Mouse (Mus musculus) forebrain, postnatal 0 days (tissue): ENCODE measurements around the gene Sod3. TPM values are rescaled to one million over a fixed set of nuclear protein-coding genes. Genes with fewer than 3 reads are reported as not detected.

ENCODE experiments used
- ATAC-seq: fragments of 200-750 bp; cut with Nextera tagmentation; 2 replicates; pipeline ENCODE4 v1.8.0; 2017; ENCODE audit warnings: mild to moderate bottlenecking, moderate library complexity
- DNase-seq: peaks from one replicate; pipeline ENCODE4 v3.0.0-alpha.2; 2015
- H3K27ac ChIP-seq: fragments of 300-500 bp; sonication (generic); 2 replicates; pipeline ENCODE4 v1.5.1; 2014; ENCODE audit warnings: low read depth, mild to moderate bottlenecking, antibody characterized with exemption, low read length, moderate library complexity, mixed read lengths
- H3K27me3 ChIP-seq: fragments of 300-500 bp; sonication (generic); 2 replicates; pipeline ENCODE4 v1.6.1; 2014; ENCODE audit warnings: mild to moderate bottlenecking, low read length, mixed read lengths; ENCODE audit not compliant: insufficient read depth
- H3K36me3 ChIP-seq: fragments of 300-500 bp; sonication (generic); 2 replicates; pipeline ENCODE4 v1.6.1; 2014; ENCODE audit warnings: mild to moderate bottlenecking, moderate library complexity; ENCODE audit not compliant: insufficient read depth
- H3K4me1 ChIP-seq: fragments of 300-500 bp; sonication (generic); 2 replicates; pipeline ENCODE4 v1.6.1; 2014; ENCODE audit warnings: antibody characterized with exemption; ENCODE audit not compliant: insufficient read depth
- H3K4me2 ChIP-seq: fragments of 300-500 bp; sonication (generic); 2 replicates; pipeline ENCODE4 v1.6.1; 2014; ENCODE audit warnings: low read depth, mild to moderate bottlenecking, moderate library complexity
- H3K4me3 ChIP-seq: fragments of 300-500 bp; sonication (generic); 2 replicates; pipeline ENCODE4 v1.5.1; 2014; ENCODE audit warnings: low read depth, low read length, mixed read lengths
- H3K9ac ChIP-seq: fragments of 300-500 bp; sonication (generic); 2 replicates; pipeline ENCODE4 v1.6.1; 2014; ENCODE audit warnings: mild to moderate bottlenecking
- H3K9me3 ChIP-seq: fragments of 300-500 bp; sonication (generic); 2 replicates; pipeline ENCODE4 v1.6.1; 2016; ENCODE audit warnings: low read length
- CTCF ChIP-seq: sonication (generic); IDR thresholded peaks from 2 replicates; pipeline ENCODE4 v1.5.1; 2016; ENCODE audit warnings: antibody characterized with exemption, control low read depth, low read depth
- WGBS: fragments of 180-500 bp; shearing (Covaris S2); extraction: QIAGEN DNeasy Blood & Tissue Kit; methylation state at CpG from one replicate; pipeline ENCODE4 v1.1.7; 2014; 5-methylcytosine and 5-hydroxymethylcytosine counted together
- polyA plus RNA-seq: library from polyadenylated mRNA; unstranded; fragments of >200 nt; fragmentation: Nextera tagmentation; extraction: Ambion mirVana; gene quantifications from 2 replicates; pipeline ENCODE4 v1.2.1, GENCODE M21; 2015
- total RNA-seq: library from RNA; depleted of rRNA; stranded (reverse); fragments of >200 nt; gene quantifications from 2 replicates; pipeline ENCODE4 v1.2.3, GENCODE M21; 2014

Sod3 gene
- total and polyA plus RNA-seq, 2 experiments from 2014 or later, result 2.0 to 3.5 TPM

GRCm38 (mm10) chr5:52370901-52371300 is 7.3 kb downstream of the Sod3 start:
- TF ChIP-seq CTCF, result no peak
- no peaks in the 10 kb centered on the region for H3K27me3 ChIP-seq
- H3K36me3 ChIP-seq, result peaks cover 3% of the 10 kb centered on the region; the same call in 1 of the 2 replicates

GRCm38 (mm10) chr5:52375847-52376246 is 12.3 kb downstream of the Sod3 start:
- DNase-seq (no peak), ATAC-seq (no peak)
- TF ChIP-seq CTCF, result no peak
- Histone ChIP-seq H3K36me3 (peaks cover 9% of the 10 kb centered on the region; the same call in 1 of the 2 replicates), H3K9ac (no peak overlapping the region), H3K27ac (no peak overlapping the region), H3K9me3 (no peaks in the 10 kb centered on the region), H3K4me1 (no peaks in the 10 kb centered on the region), H3K4me2 (no peak overlapping the region), H3K4me3 (no peak overlapping the region), H3K27me3 (no peaks in the 10 kb centered on the region)
- 71% methylated on average over 9 of the region's 9 CpGs for WGBS

More at GRCm38 (mm10) chr5:52370901-52371300, 7.3 kb downstream of the Sod3 start:
- Histone ChIP-seq H3K9ac (no peak overlapping the region), H3K4me3 (no peak overlapping the region), H3K27ac (no peak overlapping the region), H3K4me1 (no peaks in the 10 kb centered on the region), H3K9me3 (no peaks in the 10 kb centered on the region), H3K4me2 (no peak overlapping the region)
- no peak for DNase-seq
- ATAC-seq, result no peak
- 86% methylated on average over 6 of the region's 6 CpGs for WGBS

- Histone ChIP-seq H3K9ac (no peak overlapping the region), H3K27me3 (no peaks in the 10 kb centered on the region), H3K4me3 (no peak overlapping the region), H3K27ac (no peak overlapping the region), H3K4me2 (no peak overlapping the region), H3K36me3 (no peaks in the 10 kb centered on the region), H3K9me3 (no peaks in the 10 kb centered on the region), H3K4me1 (no peaks in the 10 kb centered on the region)
- no peak for TF ChIP-seq CTCF
- ATAC-seq (no peak), DNase-seq (no peak)
- 82% methylated on average over 8 of the region's 8 CpGs for WGBS
Measured at GRCm38 (mm10) chr5:52382837-52383236, 19.2 kb downstream of the Sod3 start.

GRCm38 (mm10) chr5:52383748-52384147 is 20.2 kb downstream of the Sod3 start:
- Histone ChIP-seq H3K4me3 (no peak overlapping the region), H3K9me3 (no peaks in the 10 kb centered on the region), H3K27me3 (no peaks in the 10 kb centered on the region), H3K4me1 (no peaks in the 10 kb centered on the region), H3K4me2 (no peak overlapping the region), H3K27ac (no peak overlapping the region), H3K36me3 (no peaks in the 10 kb centered on the region), H3K9ac (no peak overlapping the region)
- ATAC-seq (no peak), DNase-seq (no peak)
- 96% methylated on average over 5 of the region's 5 CpGs for WGBS
- no peak for TF ChIP-seq CTCF

- no peaks in the 10 kb centered on the region for H3K4me1 ChIP-seq
- DNase-seq, result no peak
Measured at GRCm38 (mm10) chr5:52386016-52386415, 22.4 kb downstream of the Sod3 start.

GRCm38 (mm10) chr5:52388092-52388749 is 24.6 kb downstream of the Sod3 start:
- Histone ChIP-seq H3K4me1 (no peaks in the 10 kb centered on the region), H3K9ac (no peak overlapping the region), H3K4me3 (no peak overlapping the region), H3K4me2 (no peak overlapping the region), H3K27ac (no peak overlapping the region), H3K27me3 (no peaks in the 10 kb centered on the region), H3K9me3 (no peaks in the 10 kb centered on the region), H3K36me3 (0 out of 2 replicates have a peak, but pooled peaks cover 7% of the 10 kb centered on the region)
- DNase-seq (no peak), ATAC-seq (no peak)
- no peak for TF ChIP-seq CTCF
- WGBS, result 66% methylated on average over 7 of the region's 7 CpGs

More at GRCm38 (mm10) chr5:52386016-52386415, 22.4 kb downstream of the Sod3 start:
- Histone ChIP-seq H3K36me3 (0 out of 2 replicates have a peak, but pooled peaks cover 7% of the 10 kb centered on the region), H3K9ac (no peak overlapping the region), H3K9me3 (no peaks in the 10 kb centered on the region), H3K4me3 (no peak overlapping the region), H3K4me2 (no peak overlapping the region), H3K27me3 (no peaks in the 10 kb centered on the region), H3K27ac (no peak overlapping the region)
- no peak for ATAC-seq
- no peak for TF ChIP-seq CTCF
- WGBS, result 88% methylated on average over 2 of the region's 2 CpGs

GRCm38 (mm10) chr5:52390381-52390780 is 26.8 kb downstream of the Sod3 start:
- H3K27me3 ChIP-seq, result no peaks in the 10 kb centered on the region
- 91% methylated on average over 6 of the region's 6 CpGs for WGBS

More at GRCm38 (mm10) chr5:52390381-52390780, 26.8 kb downstream of the Sod3 start:
- H3K27ac ChIP-seq, result no peak overlapping the region
- no peaks in the 10 kb centered on the region for H3K4me1 ChIP-seq
- 0 out of 2 replicates have a peak, but pooled peaks cover 7% of the 10 kb centered on the region for H3K36me3 ChIP-seq
- H3K9ac ChIP-seq, result no peak overlapping the region
- no peak overlapping the region for H3K4me3 ChIP-seq
- ATAC-seq (no peak), DNase-seq (no peak)
- no peak overlapping the region for H3K4me2 ChIP-seq
- TF ChIP-seq CTCF, result no peak
- no peaks in the 10 kb centered on the region for H3K9me3 ChIP-seq
